ENCODE assay signal across 19 mouse cellular contexts in the genomic region with DNA sequence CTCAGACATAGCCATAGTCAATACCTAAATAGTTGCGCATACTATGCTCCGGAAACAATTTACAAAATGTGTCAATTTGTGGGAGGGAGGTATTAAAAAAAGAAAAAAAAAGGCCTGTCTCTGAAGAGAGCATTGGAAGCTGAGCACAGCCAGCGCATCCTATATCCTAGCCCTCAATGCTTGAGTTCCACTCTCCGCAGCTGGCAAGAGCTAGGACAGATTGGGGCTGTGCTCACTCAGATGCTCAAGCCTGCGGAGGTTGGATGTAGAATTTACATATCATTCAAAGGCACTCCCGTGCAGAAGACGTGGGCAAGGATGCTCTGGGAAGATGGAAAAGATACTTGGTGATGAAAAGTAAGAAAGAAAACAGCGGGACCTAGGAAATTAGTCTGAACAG.
"Had no signal": no experiment of that assay in that cellular context is flagged by ENCODE, and none has a peak within 500 bp of the region (broad histone marks: within the 10 kb centered on the region; RNA-seq: fewer than 3 reads in every experiment).

No protein-coding gene starts in this region.

- H3K4me1 ChIP-seq: midbrain, embryonic 10.5 days; midbrain, embryonic 12.5 days; neural tube, embryonic 13.5 days; neural tube, embryonic 15.5 days had no signal

- H3K36me3 ChIP-seq: midbrain, embryonic 10.5 days; midbrain, embryonic 12.5 days; neural tube, embryonic 13.5 days; neural tube, embryonic 15.5 days had no signal

- ATAC-seq: midbrain, embryonic 16.5 days had no signal

- H3K9ac ChIP-seq: liver, embryonic 14.5 days; lung, embryonic 14.5 days; midbrain, embryonic 12.5 days; neural tube, embryonic 13.5 days; neural tube, embryonic 15.5 days had no signal

- DNase-seq: lung, adult 18-20 months; lung, embryonic 14.5 days; lung, postnatal 10 days; lung, postnatal 4 days; midbrain, embryonic 14.5 days; retina, postnatal 1 day; right cerebral cortex, postnatal 14 days; right cerebral cortex, postnatal 4 days; spleen, adult 18-20 months; thymus, adult 18-20 months; thymus, postnatal 14 days; thymus, postnatal 36 days had no signal

- H3K27ac ChIP-seq: liver, embryonic 14.5 days; midbrain, embryonic 10.5 days; midbrain, embryonic 12.5 days; neural tube, embryonic 13.5 days; neural tube, embryonic 15.5 days had no signal

- H3K4me3 ChIP-seq: midbrain, embryonic 10.5 days; midbrain, embryonic 12.5 days; myocyte; neural tube, embryonic 13.5 days; neural tube, embryonic 15.5 days had no signal

- H3K27me3 ChIP-seq: midbrain, embryonic 12.5 days; neural tube, embryonic 13.5 days; neural tube, embryonic 15.5 days had no signal

- H3K9me3 ChIP-seq: midbrain, embryonic 10.5 days; midbrain, embryonic 12.5 days; neural tube, embryonic 13.5 days; neural tube, embryonic 15.5 days had no signal
